Mouse (Mus musculus): ENCODE measurements around the gene Uqcc2.

- TF ChIP-seq CTCF (IDR thresholded peaks at IDR 0.05; ENCODE audit: borderline replicate concordance, extremely low read depth, insufficient read depth, insufficient read length) (peak; percentile 48), POLR2A (IDR thresholded peaks at IDR 0.05; ENCODE audit: borderline replicate concordance, extremely low read depth, insufficient read depth, insufficient read length, poor library complexity, severe bottlenecking) (peak; percentile 81; the same call in 1 of the 2 replicates)
Measured at GRCm38 (mm10) chr17:27133551-27134141, at the start of gene Uqcc2.
